Mouse (Mus musculus) midbrain, postnatal 0 days (tissue): Measurements from ENCODE around the gene Cux1. TPM values are rescaled to one million over a fixed set of nuclear protein-coding genes. Genes with fewer than 3 reads are reported as not detected.

ENCODE experiments used
- ATAC-seq: fragments of 200-750 bp; cut with Nextera tagmentation; 2 replicates; pipeline ENCODE4 v1.8.0; 2017; ENCODE audit warnings: moderate number of reproducible peaks, mild to moderate bottlenecking, moderate TSS enrichment, moderate library complexity; ENCODE audit not compliant: low FRiP score
- DNase-seq: peaks from one replicate; pipeline ENCODE4 v3.0.0-alpha.2; 2015; ENCODE audit warnings: low spot score
- H3K27ac ChIP-seq: fragments of 300-500 bp; sonication (generic); 2 replicates; pipeline ENCODE4 v1.5.1; 2014; ENCODE audit warnings: low read depth, mild to moderate bottlenecking, low read length, mixed read lengths
- H3K27me3 ChIP-seq: fragments of 300-500 bp; sonication (generic); 2 replicates; pipeline ENCODE4 v1.6.1; 2014; ENCODE audit warnings: low read length, control low read depth, mixed read lengths; ENCODE audit not compliant: insufficient read depth
- H3K36me3 ChIP-seq: fragments of 300-500 bp; sonication (generic); 2 replicates; pipeline ENCODE4 v1.6.1; 2014; ENCODE audit warnings: low read length, control low read depth, mixed read lengths; ENCODE audit not compliant: insufficient read depth
- H3K4me1 ChIP-seq: fragments of 300-500 bp; sonication (generic); 2 replicates; pipeline ENCODE4 v1.6.1; 2014; ENCODE audit warnings: mild to moderate bottlenecking, control low read depth, antibody characterized with exemption, low read length, mixed read lengths; ENCODE audit not compliant: insufficient read depth
- H3K4me2 ChIP-seq: fragments of 300-500 bp; sonication (generic); 2 replicates; pipeline ENCODE4 v1.6.1; 2014; ENCODE audit warnings: low read depth, mild to moderate bottlenecking, low read length, mixed read lengths; ENCODE audit not compliant: poor library complexity, severe bottlenecking
- H3K4me3 ChIP-seq: fragments of 300-500 bp; sonication (generic); 2 replicates; pipeline ENCODE4 v1.5.1; 2014; ENCODE audit warnings: low read depth, mild to moderate bottlenecking, low read length, moderate library complexity
- H3K9ac ChIP-seq: fragments of 300-500 bp; sonication (generic); replicated peaks from 2 replicates; pipeline ENCODE4 v1.6.1; 2014; ENCODE audit warnings: mild to moderate bottlenecking, low read length, moderate library complexity, mixed read lengths; ENCODE audit not compliant: poor library complexity, severe bottlenecking
- H3K9me3 ChIP-seq: fragments of 300-500 bp; sonication (generic); 2 replicates; pipeline ENCODE4 v1.6.1; 2016; ENCODE audit warnings: low read length, control low read depth
- CTCF ChIP-seq: IDR thresholded peaks from 2 replicates; pipeline ENCODE4 v1.5.1; 2016; ENCODE audit warnings: antibody characterized with exemption, mild to moderate bottlenecking
- WGBS: fragments of 180-500 bp; shearing (Covaris S2); extraction: QIAGEN DNeasy Blood & Tissue Kit; methylation state at CpG from one replicate; pipeline ENCODE4 v1.1.7; 2014; 5-methylcytosine and 5-hydroxymethylcytosine counted together
- microRNA-seq: library from miRNA; unstranded; fragments of <30 nt; microRNA quantifications from one replicate; pipeline ENCODE4, GENCODE M21; 2016; ENCODE audit warnings: borderline number of aligned reads
- polyA plus RNA-seq: library from polyadenylated mRNA; unstranded; fragments of >200 nt; fragmentation: Nextera tagmentation; extraction: Ambion mirVana; gene quantifications from 2 replicates; pipeline ENCODE4 v1.2.1, GENCODE M21; 2015
- total RNA-seq: library from RNA; depleted of rRNA; stranded (reverse); fragments of >200 nt; gene quantifications from 2 replicates; pipeline ENCODE4 v1.2.3, GENCODE M21; 2014; rRNA removed

The Cux1 gene
- total and polyA plus RNA-seq, 2 experiments from 2014 or later: 97.9 to 133 TPM

GRCm38 (mm10) chr5:136201832-136202231 is 365.5 kb downstream of the Cux1 start:
- Histone ChIP-seq H3K9me3 (no peaks in the 10 kb centered on the region), H3K27ac (no peak overlapping the region), H3K27me3 (no peaks in the 10 kb centered on the region), H3K4me3 (no peak overlapping the region), H3K4me1 (peaks cover 3% of the 10 kb centered on the region; the same call in 1 of the 2 replicates), H3K9ac (no peak overlapping the region), H3K36me3 (peaks cover under 1% of the 10 kb centered on the region; the same call in 1 of the 2 replicates), H3K4me2 (no peak overlapping the region)
- DNase-seq (peak; percentile 86), ATAC-seq (no peak)
- TF ChIP-seq CTCF: peak; percentile 95
- 31% methylated on average over 7 of the region's 7 CpGs for WGBS

GRCm38 (mm10) chr5:136199526-136199925 is 367.8 kb downstream of the Cux1 start:
- Histone ChIP-seq H3K36me3 (peaks cover 9% of the 10 kb centered on the region), H3K9ac (no peak overlapping the region), H3K4me3 (peak overlapping the region; percentile 94), H3K4me1 (peaks cover 3% of the 10 kb centered on the region; the same call in 1 of the 2 replicates), H3K27me3 (no peaks in the 10 kb centered on the region), H3K9me3 (no peaks in the 10 kb centered on the region), H3K27ac (no peak overlapping the region), H3K4me2 (peak overlapping the region; percentile 89)
- no peak for DNase-seq
- 19% methylated on average over 11 of the region's 11 CpGs for WGBS
- ATAC-seq: no peak
- TF ChIP-seq CTCF: peak; percentile 28

GRCm38 (mm10) chr5:136198474-136199391 is 368.6 kb downstream of the Cux1 start, which contains the start of gene Prkrip1:
TSS of gene Prkrip1 (minus strand) at chr5:136198963.
- Histone ChIP-seq H3K9ac (peak within 1 kb of the TSS; percentile 80), H3K27me3 (no peaks in the 10 kb centered on the region), H3K27ac (peak within 1 kb of the TSS; percentile 76), H3K4me1 (peaks cover 3% of the 10 kb centered on the region; the same call in 1 of the 2 replicates), H3K4me2 (peak within 1 kb of the TSS; percentile 89), H3K9me3 (no peaks in the 10 kb centered on the region), H3K4me3 (peak within 1 kb of the TSS; percentile 94), H3K36me3 (peaks cover 17% of the 10 kb centered on the region)
- no peak for TF ChIP-seq CTCF
- peak; percentile 97 for DNase-seq
- WGBS: under 1% methylated on average over 62 of the region's 62 CpGs
- peak; percentile 81 for ATAC-seq

Small RNA genes within 50 kb of the gene (microRNA-seq; reads per million reads assigned to microRNA genes)
- not detected for gene Mir721

Other genes with a start within 250 kb of the Cux1 start
- not detected in 2 replicates for gene Myl10, start 125.7 kb upstream of the Cux1 start, total RNA-seq
- gene Myl10, start 125.7 kb upstream of the Cux1 start, polyA plus RNA-seq: not detected in 2 replicates